Mouse (Mus musculus) limb, embryonic 14.5 days (tissue): ENCODE measurements at regions not wholly inside any gene's neighbourhood (a gene's known extent, or its start where the extent isn't known, plus 50 kb on each side); places are given as distances from the start of the nearest gene placed in this dataset.
A peak's percentile ranks its signal among the peaks of the same experiment; 100 is the strongest.

Experiments
- ATAC-seq: fragments of 200-750 bp; cut with Nextera tagmentation; 2 replicates; pipeline ENCODE4 v1.8.0; 2017; ENCODE audit warnings: low read depth, moderate number of reproducible peaks, moderate TSS enrichment; ENCODE audit not compliant: low FRiP score
- DNase-seq: peaks from one replicate; pipeline ENCODE4 v3.0.0-alpha.2; 2015; ENCODE audit warnings: low spot score
- H3K27ac ChIP-seq: fragments of 300-500 bp; sonication (generic); replicated peaks from 2 replicates; pipeline ENCODE4 v1.5.1; 2014; ENCODE audit warnings: low read depth, mild to moderate bottlenecking, low read length, moderate library complexity, mixed read lengths
- H3K27me3 ChIP-seq: fragments of 300-500 bp; sonication (generic); 2 replicates; pipeline ENCODE4 v1.6.1; 2014; ENCODE audit warnings: low read length, mixed read lengths; ENCODE audit not compliant: control insufficient read depth, insufficient read depth
- H3K36me3 ChIP-seq: fragments of 300-500 bp; sonication (generic); 2 replicates; pipeline ENCODE4 v1.6.1; 2014; ENCODE audit warnings: mild to moderate bottlenecking, low read length, moderate library complexity, mixed read lengths; ENCODE audit not compliant: control insufficient read depth, insufficient read depth
- H3K4me1 ChIP-seq: fragments of 300-500 bp; sonication (generic); 2 replicates; pipeline ENCODE4 v1.6.1; 2014; ENCODE audit warnings: antibody characterized with exemption, low read length, mixed read lengths; ENCODE audit not compliant: control insufficient read depth, insufficient read depth
- H3K4me2 ChIP-seq: fragments of 300-500 bp; sonication (generic); replicated peaks from 2 replicates; pipeline ENCODE4 v1.6.1; 2014; ENCODE audit warnings: low read depth, mild to moderate bottlenecking, low read length, moderate library complexity; ENCODE audit not compliant: severe bottlenecking
- H3K4me3 ChIP-seq: fragments of 300-500 bp; sonication (generic); replicated peaks from 2 replicates; pipeline ENCODE4 v1.5.1; 2014; ENCODE audit warnings: low read length
- H3K9ac ChIP-seq: fragments of 300-500 bp; sonication (generic); 2 replicates; pipeline ENCODE4 v1.6.1; 2014; ENCODE audit warnings: mild to moderate bottlenecking, low read depth, low read length, moderate library complexity; ENCODE audit not compliant: severe bottlenecking
- H3K9me3 ChIP-seq: fragments of 300-500 bp; sonication (generic); 2 replicates; pipeline ENCODE4 v1.6.1; 2016; ENCODE audit warnings: low read length; ENCODE audit not compliant: control insufficient read depth
- POLR2A ChIP-seq: fragments of 200-500 bp; IDR thresholded peaks from 2 replicates; pipeline ENCODE4 v1.8.0; 2012; ENCODE audit warnings: inconsistent platforms, mild to moderate bottlenecking, moderate library complexity, borderline replicate concordance; ENCODE audit not compliant: insufficient read depth, insufficient read length; ENCODE audit errors: extremely low read depth
- WGBS: fragments of 180-500 bp; shearing (Covaris S2); extraction: QIAGEN DNeasy Blood & Tissue Kit; methylation state at CpG from one replicate; pipeline ENCODE4 v1.1.7; 2014; 5-methylcytosine and 5-hydroxymethylcytosine counted together

GRCm38 (mm10) chr4:12425507-12425906 lies 253.7 kb upstream of the Fam92a start:
- 49% methylated on average over 3 of the region's 3 CpGs for WGBS
- Histone ChIP-seq H3K36me3 (no peaks in the 10 kb centered on the region), H3K9me3 (no peaks in the 10 kb centered on the region), H3K27ac (no peak overlapping the region), H3K9ac (no peak overlapping the region), H3K4me2 (no peak overlapping the region), H3K4me1 (no peaks in the 10 kb centered on the region), H3K4me3 (no peak overlapping the region), H3K27me3 (no peaks in the 10 kb centered on the region)
- DNase-seq (no peak), ATAC-seq (no peak)
- TF ChIP-seq POLR2A: no peak

- no peaks in the 10 kb centered on the region for H3K27me3 ChIP-seq
- no peak overlapping the region for H3K27ac ChIP-seq
- no peak overlapping the region for H3K4me2 ChIP-seq
- 84% methylated on average over 16 of the region's 16 CpGs for WGBS
- H3K36me3 ChIP-seq: no peaks in the 10 kb centered on the region
- H3K4me1 ChIP-seq: peaks cover 3% of the 10 kb centered on the region; the same call in 1 of the 2 replicates
- H3K9ac ChIP-seq: no peak overlapping the region
- ATAC-seq: no peak
- no peak for DNase-seq
- no peak overlapping the region for H3K4me3 ChIP-seq
- TF ChIP-seq POLR2A: no peak
- no peaks in the 10 kb centered on the region for H3K9me3 ChIP-seq
Measured at GRCm38 (mm10) chr4:12421628-12422319, 250.0 kb upstream of the Fam92a start.

- H3K27ac ChIP-seq: no peak overlapping the region
- H3K4me2 ChIP-seq: no peak overlapping the region
- ATAC-seq (peak; percentile 85; the same call in 1 of the 2 replicates), DNase-seq (peak; percentile 52)
- no peak for TF ChIP-seq POLR2A
- H3K36me3 ChIP-seq: no peaks in the 10 kb centered on the region
- H3K4me1 ChIP-seq: peaks cover 3% of the 10 kb centered on the region; the same call in 1 of the 2 replicates
- H3K9ac ChIP-seq: no peak overlapping the region
- 27% methylated on average over 3 of the region's 3 CpGs for WGBS
- H3K4me3 ChIP-seq: no peak overlapping the region
- H3K9me3 ChIP-seq: no peaks in the 10 kb centered on the region
- H3K27me3 ChIP-seq: no peaks in the 10 kb centered on the region
Measured at GRCm38 (mm10) chr4:12418086-12418485, 246.3 kb upstream of the Fam92a start.

DNA sequence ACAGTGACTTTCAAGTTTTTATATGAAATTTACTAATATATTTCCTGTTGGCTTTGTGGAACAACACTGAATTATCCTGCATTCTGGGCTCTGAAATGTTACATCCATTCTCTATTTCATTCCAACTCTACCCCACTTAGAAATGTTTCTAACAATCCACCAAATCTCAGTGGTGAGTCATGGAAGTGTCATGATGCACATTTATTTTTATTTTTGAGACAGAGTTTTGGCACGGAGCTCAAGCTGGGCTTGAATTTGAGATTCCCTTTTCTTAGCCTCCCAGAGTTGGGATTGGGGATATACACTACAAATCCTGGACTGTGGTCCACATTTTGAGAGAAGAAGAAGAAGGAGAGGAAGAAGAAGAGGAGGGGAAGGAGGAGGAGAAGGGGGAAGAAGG lies 223.5 kb upstream of the Fam92a start:
- no peak for TF ChIP-seq POLR2A
- WGBS: 84% methylated on average over 1 of the region's 1 CpGs
- ATAC-seq: no peak
- H3K9me3 ChIP-seq: no peaks in the 10 kb centered on the region
- H3K27ac ChIP-seq: no peak overlapping the region
- H3K9ac ChIP-seq: no peak overlapping the region
- no peaks in the 10 kb centered on the region for H3K27me3 ChIP-seq
- H3K4me2 ChIP-seq: no peak overlapping the region
- DNase-seq: no peak
- H3K4me3 ChIP-seq: no peak overlapping the region
- no peaks in the 10 kb centered on the region for H3K4me1 ChIP-seq
- H3K36me3 ChIP-seq: no peaks in the 10 kb centered on the region

DNA sequence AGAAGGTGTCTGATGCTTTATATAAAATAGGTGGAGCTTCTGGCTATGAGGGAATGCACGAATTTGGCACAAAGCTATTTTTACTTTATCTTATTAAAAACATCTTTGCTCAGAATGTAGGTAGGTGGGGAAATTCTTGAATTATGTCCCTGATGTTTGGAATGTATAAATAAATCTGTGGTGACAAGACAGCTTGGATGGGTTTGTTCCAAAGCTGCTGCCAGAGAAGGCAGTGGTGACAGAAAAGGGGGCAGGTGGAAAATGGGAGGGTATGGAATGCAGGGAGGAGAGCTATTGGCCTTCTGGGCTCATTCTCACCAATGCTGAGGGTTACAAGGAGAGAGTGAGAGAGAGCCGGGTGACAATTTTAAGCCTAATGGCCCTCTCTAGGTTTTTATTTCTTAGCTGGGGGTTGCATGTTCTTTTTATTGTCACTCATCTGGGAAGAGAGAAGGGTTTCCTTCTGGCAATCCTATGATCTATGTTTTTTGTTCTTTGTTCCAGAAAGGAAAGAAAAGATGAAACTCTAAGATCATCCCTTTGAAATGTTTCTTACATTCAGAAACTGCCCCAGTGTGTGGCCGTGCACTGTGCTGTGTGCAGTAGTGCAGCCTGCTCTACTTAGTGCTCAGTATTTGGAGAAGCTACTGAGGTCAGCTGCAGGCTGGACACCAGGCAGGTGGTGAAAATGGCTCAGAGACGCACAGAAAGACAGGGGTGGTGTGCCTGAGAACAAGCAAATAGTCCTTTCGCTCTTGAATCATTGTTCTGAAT lies 205.2 kb upstream of the Fam92a start:
- Histone ChIP-seq H3K9me3 (no peaks in the 10 kb centered on the region), H3K4me1 (no peaks in the 10 kb centered on the region), H3K27ac (no peak overlapping the region), H3K9ac (no peak overlapping the region), H3K27me3 (no peaks in the 10 kb centered on the region), H3K36me3 (no peaks in the 10 kb centered on the region), H3K4me3 (no peak overlapping the region), H3K4me2 (no peak overlapping the region)
- no peak for ATAC-seq
- 64% methylated on average over 5 of the region's 5 CpGs for WGBS
- no peak for DNase-seq
- TF ChIP-seq POLR2A: no peak
